Mouse (Mus musculus) brown adipose tissue, adult 24 weeks (tissue): ENCODE results near the gene Pde1a. TPM values are rescaled to one million over a fixed set of nuclear protein-coding genes. Genes with fewer than 3 reads are reported as not detected.

Source experiments
- H3K27ac ChIP-seq: fragments of 200-500 bp; replicated peaks from 2 replicates; pipeline ENCODE4 v1.5.1; 2012; ENCODE audit warnings: low read depth, mild to moderate bottlenecking, low read length
- H3K4me1 ChIP-seq: fragments of 200-500 bp; 2 replicates; pipeline ENCODE4 v1.6.1; 2012; ENCODE audit warnings: low read length, mixed read lengths; ENCODE audit not compliant: control insufficient read depth, insufficient read depth, insufficient read length
- H3K4me3 ChIP-seq: fragments of 200-500 bp; 2 replicates; pipeline ENCODE4 v1.5.1; 2012; ENCODE audit warnings: low read depth, mild to moderate bottlenecking, low read length, moderate library complexity; ENCODE audit not compliant: insufficient read depth
- polyA plus RNA-seq: library from polyadenylated mRNA; stranded (reverse); fragments of >200 nt; gene quantifications from 2 replicates; pipeline ENCODE4 v1.2.4, GENCODE M21; 2012; ENCODE audit not compliant: missing spikeins, insufficient read depth, insufficient read length

Pde1a gene
- 25.0 and 32.2 TPM in 2 replicates for polyA plus RNA-seq

DNA sequence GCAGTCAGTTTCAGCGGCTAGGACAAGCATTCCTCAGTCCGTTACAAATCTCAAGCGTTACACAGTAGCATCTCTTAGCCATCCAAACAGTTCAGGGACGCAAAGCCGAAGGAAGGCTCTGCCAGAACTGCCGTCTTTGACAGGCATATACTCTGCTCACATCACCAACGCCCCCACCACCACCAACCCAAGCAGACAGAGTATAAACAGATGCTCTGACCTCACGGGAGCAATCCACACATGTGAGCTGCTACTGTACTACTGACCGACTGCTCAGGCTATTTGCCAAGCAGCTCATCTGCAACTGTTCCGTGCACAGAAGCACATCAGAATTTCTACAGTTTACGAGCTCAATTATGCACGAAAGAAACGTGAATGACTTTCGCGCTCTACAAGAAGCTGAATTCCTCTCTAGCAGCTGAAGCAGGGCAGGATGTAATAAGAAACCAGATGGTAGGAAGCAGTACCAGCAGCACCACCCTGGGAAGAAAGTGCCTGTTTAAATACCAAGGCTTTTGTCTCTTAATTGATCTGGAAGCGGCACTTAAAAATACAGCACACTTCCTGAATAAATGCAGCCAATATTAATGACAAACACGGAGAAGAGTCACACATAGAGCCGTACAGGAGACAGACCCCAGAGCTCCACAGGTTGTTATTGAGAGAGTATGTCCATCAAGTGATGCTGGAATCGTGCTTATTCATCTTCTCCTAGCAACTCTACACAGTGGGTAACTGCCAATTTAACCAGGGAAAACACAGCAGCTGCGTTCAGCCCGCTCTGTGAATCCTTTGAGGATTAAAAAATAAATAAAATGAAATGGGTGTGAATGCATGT lies at the start of gene Pde1a:
Gene Pde1a (minus strand): TSS at position 598 of the 838 bp plus-strand sequence.
- Histone ChIP-seq H3K4me1 (no peaks in the 10 kb centered on the region), H3K4me3 (peak within 1 kb of the TSS; percentile 1; the same call in 1 of the 2 replicates), H3K27ac (no peak within 1 kb of the TSS)

DNA sequence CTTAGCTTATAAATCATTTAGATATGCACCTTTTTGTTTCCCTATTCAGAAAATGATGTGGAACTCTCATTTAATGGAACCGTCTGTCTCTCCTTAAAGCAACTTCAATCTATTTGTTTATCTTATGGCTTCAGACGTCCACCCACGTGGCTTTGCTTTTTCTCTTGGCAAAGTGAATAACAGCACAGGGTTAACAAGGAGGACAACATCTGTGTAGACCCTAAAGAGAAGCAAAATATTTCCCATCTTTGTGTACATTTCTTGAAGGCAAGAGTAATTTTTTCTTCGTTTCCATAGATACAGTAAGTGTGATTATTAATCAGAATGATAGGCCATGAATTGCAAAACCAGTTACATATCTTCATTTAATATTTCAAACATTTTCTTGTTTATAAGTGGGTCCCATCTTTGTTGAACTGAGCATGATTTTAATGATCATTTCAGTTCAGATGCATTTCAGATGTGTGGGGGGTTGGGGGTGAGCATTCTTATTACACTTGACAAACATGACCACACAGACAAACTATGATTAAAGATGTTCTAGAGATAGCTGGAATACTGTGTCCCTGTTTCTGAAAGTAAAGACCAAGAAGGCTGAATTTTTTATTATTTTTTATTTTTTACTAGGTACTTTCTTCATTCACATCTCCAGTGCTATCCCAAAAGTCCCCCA lies 49.5 kb upstream of the Pde1a start:
- Histone ChIP-seq H3K4me1 (no peaks in the 10 kb centered on the region), H3K27ac (no peak overlapping the region), H3K4me3 (no peak overlapping the region)

DNA sequence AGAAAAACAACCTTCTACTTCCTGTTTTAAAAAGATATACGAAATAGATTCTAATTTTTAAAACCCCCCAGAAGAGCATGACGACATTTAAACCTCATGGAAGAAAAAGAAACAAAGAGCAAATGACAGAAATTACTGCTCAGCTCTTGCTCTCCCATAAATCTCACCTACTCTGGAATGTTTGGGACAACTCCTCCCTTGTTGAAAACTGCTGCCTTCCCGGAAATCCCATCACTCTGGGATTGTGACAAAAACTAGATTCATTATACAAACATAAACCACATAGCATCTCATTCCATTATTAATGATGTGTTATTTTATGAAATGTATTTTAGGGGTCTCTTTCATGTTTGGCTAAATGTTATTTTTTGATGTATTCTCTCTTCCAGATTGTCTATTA lies 48.9 kb upstream of the Pde1a start:
- Histone ChIP-seq H3K27ac (no peak overlapping the region), H3K4me1 (no peaks in the 10 kb centered on the region), H3K4me3 (no peak overlapping the region)

DNA sequence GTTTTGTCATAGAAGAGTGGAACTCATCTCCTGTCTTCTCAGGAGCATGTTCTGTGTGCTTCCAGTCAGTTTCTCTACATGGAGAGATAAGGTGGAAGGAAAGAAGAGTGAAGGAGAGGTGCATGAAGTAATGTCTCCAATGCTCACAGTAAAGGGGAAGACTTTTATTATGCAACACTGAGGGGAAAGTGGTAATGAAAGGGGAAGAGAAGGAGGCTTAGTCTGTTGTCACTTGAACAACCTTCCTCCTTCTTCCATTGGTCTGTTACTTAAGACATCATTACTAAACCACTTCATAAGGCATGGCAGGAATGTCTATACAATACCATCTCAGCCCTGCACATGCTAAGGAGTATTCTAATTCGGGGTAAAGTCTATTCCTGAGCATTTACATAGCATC lies 38.8 kb upstream of the Pde1a start:
- Histone ChIP-seq H3K4me3 (no peak overlapping the region), H3K4me1 (no peaks in the 10 kb centered on the region), H3K27ac (no peak overlapping the region)

DNA sequence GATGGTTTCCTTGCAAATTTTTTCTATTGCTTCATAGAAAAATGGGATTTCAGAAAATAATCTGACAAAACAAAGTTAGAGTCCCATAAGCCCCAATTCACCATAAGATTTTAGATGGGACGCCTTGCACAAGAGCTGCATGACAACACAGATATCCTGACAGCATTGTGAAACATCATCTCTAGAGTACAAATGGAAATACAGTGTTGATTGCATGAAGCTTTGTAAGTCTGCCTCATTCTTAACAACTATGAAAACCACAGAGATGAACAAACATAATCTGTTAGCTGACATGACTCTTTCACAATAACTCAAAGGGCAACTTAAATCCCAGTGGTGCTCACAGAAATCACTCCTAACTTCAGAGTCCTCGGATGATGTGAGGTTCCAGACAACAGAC lies 29.5 kb upstream of the Pde1a start:
- Histone ChIP-seq H3K27ac (no peak overlapping the region), H3K4me1 (no peaks in the 10 kb centered on the region), H3K4me3 (no peak overlapping the region)

DNA sequence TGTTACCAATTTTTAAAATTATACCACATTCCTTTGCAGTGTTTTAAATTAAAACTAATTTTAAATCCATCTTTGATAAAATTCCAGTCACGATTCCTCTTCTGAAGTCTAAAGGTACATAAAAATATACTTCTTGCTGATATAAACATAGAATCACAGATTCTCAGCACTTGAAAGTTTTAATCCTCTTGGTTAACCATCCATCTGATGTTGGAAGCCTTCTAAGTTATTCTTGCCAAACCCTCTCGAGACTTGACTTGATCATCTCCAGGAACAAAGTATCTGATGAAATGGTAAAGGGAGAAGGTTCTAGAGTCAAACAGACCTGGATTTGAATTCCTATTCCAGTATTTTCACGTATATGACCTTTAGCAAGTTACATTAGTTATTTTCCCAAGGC lies 28.9 kb upstream of the Pde1a start:
- Histone ChIP-seq H3K4me3 (no peak overlapping the region), H3K4me1 (no peaks in the 10 kb centered on the region), H3K27ac (no peak overlapping the region)

DNA sequence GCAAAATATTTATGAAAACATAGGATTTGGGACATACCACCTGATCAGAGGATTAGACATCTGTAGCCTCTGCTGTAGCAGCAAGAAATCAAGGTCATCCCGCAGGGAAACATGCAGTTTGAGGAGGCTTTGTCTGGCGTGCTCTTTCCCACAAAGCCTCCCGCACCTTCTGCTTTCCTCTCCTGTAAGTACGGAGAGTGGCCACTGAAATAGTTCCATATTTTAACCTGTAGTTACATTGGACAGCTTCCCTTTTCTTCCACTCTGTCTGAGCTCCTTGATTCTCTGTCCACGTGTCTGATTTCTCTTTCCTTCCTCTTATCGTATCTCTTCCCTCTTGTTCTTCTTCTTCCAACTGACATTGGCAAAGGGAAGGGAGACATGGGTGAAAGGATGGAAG lies 20.8 kb upstream of the Pde1a start:
- no peak overlapping the region for H3K27ac ChIP-seq
- no peaks in the 10 kb centered on the region for H3K4me1 ChIP-seq
- no peak overlapping the region for H3K4me3 ChIP-seq

DNA sequence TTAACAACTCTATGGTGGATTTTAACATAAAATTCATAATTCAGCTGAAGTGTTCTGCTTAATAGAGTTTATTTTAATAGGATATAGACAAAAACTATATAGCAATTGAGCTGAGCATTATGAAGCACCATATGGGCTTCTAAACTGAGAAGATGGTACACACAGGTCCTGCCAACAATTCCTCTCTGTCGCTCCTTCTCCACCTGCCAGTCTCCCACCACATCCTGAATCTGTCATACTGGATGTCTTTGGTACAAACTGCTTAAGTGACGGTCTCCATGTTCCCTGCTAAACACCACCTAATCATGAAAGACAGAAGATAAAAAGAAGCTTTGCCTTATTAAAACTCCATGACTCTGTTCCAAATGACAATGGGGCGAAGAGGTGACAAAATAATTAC lies 20.1 kb upstream of the Pde1a start:
- Histone ChIP-seq H3K4me3 (no peak overlapping the region), H3K27ac (no peak overlapping the region), H3K4me1 (no peaks in the 10 kb centered on the region)

DNA sequence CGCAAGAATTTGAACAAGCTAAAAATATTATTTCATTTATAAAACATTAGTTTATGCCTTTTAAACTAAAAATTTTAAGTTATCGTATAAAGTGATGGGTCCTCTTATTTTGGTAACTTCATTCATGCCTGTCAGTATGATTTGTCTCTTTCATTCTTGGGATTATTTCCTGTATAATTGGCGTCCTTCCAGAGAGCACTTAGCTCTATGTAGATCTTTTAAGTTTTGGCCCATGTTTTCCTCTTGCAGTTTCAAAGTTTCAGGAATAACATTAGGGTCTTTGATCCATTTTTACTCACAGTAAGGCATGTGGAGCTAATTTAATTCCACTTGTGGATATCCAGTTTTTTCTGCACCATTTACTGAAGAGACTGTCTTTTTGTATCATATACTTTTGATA lies 5.8 kb upstream of the Pde1a start:
- Histone ChIP-seq H3K27ac (no peak overlapping the region), H3K4me1 (no peaks in the 10 kb centered on the region), H3K4me3 (no peak overlapping the region)

DNA sequence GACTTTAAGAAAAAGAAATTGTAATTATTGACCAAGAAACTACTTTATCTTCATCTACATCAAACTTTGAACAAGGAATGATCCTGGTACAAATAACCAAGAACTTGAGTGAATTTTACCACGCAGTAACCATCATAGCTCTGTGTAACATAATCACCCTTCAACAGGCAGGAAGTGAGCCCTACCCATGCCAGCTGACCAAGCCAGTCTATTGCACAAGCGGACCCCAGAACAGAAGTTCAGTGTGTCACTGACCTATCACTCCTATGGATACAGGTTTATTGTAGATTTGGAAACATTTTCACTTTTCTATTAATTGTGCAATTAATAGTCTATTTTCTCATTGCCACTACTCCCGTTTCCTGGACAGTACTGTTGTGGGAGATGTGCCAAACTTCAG lies 3.4 kb upstream of the Pde1a start:
- Histone ChIP-seq H3K4me3 (no peak overlapping the region), H3K27ac (no peak overlapping the region), H3K4me1 (no peaks in the 10 kb centered on the region)

DNA sequence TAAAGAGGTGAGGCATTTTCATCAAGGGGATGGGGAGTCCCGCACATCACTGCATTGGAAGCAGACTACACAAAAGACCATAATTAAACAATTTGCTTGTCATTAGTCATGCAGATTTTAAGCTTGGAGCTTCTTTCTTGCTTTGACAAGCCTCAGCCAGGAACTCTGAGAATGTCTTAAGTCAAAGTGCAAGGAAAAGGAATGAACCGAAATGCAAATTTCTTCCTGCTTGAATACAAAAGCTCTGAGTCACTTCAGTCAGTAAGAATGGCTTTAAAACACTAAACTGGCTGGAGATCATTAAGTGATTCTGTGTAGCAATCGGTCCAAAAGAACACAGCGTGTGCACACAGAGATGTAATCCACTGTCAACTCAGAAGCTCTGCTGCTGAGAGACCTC lies 2.6 kb downstream of the Pde1a start:
- H3K4me3 ChIP-seq, result no peak overlapping the region
- no peak overlapping the region for H3K27ac ChIP-seq
- no peaks in the 10 kb centered on the region for H3K4me1 ChIP-seq

DNA sequence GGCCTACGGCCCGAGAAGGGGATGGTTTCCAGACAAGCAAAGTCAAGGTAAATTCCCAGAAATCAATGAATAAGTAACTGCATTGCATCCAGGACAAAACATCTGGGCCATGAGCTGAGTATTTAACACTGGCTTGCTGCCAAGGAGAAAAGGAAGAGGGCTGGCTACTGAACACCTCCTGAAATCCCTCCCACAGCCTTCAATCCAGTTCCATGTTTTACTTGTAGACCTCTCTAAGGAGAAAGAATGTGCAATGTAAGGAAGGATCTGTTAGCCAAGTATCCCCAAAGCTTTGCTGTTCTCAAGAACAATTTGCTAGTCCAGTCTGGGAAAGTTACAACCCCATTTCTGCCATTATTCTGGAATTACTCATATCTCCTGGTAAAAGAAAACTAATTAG lies 42.4 kb downstream of the Pde1a start:
- no peak overlapping the region for H3K4me3 ChIP-seq
- H3K4me1 ChIP-seq, result no peaks in the 10 kb centered on the region
- H3K27ac ChIP-seq, result no peak overlapping the region

DNA sequence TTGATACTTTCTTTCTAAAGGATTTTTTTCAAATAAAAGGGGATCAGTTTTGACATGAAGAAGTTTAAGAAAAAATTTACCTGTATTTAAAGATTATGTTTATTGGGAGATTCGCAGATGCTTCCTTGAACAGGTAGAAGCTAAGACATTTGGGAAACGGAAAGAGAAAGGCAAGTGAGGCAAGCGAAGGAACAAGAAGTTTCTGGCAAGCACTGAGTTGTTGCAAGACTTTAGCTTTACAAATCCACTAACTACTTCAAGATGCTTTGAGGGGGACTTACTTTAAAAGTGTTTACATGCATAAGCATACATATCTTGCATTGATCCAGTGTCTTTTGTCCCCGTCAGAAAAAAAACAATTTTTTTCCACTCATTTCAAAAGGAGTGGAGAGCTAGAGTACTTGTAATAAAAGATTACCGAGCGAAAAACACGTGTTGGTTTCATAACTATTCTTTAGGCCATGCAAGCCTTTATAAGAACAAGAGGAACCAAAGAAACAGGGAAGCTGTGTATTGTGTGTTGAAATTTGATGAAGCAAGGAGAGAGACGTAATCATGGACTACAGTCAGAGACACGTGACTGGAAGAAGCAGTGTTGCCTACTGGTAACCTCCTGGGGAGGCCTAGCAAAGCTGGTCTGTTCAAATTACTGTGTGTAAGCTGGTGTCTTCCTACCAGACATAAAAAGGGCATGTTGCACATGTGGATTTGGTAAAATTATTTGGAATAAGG lies 49.0 kb downstream of the Pde1a start:
- Histone ChIP-seq H3K4me3 (no peak overlapping the region), H3K4me1 (no peaks in the 10 kb centered on the region), H3K27ac (no peak overlapping the region; the same call in 1 of the 2 replicates)

DNA sequence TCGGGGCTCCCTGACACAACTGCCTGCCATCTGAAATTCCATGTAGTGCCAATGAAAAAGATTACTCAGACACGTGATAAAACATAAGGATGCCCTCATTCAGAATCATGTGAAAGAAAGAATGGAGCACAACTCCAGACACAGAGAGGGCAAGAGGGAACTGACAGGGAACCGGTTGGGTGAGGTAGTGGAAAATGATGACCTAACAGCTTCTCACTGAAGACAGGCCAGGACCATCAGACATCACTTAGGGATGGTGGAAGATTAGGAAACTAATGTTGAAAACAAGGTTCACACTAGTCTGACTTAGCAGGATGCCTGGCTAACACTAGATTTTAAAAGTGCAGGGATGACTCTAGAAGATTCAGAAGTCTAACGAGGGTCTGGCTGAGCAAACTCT lies 49.6 kb downstream of the Pde1a start:
- H3K4me1 ChIP-seq, result no peaks in the 10 kb centered on the region
- H3K4me3 ChIP-seq, result no peak overlapping the region
- no peak overlapping the region for H3K27ac ChIP-seq

DNA sequence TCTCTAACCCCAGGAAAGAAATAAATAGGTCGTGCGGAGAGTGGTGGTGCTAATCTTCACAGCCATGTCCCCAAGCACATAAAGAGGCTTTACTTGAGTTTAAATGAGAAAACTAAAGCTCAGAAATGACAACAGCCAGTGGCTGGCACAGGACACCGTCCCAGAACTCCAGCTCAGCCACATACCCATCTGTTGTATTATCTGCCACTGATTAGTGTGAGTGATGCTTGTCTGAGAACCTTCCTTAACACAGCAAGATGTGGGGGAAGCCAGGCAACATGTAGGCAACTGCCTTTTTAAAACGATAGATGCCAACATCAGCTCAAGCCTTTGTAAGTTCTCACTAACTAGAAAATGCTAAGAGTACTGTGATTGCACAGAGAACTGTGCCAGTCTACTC lies 52.9 kb downstream of the Pde1a start:
- no peak overlapping the region for H3K27ac ChIP-seq
- no peaks in the 10 kb centered on the region for H3K4me1 ChIP-seq
- H3K4me3 ChIP-seq, result no peak overlapping the region
